Mouse (Mus musculus) forelimb bud, embryonic 11.5 days (tissue): ENCODE data around the gene Klk1b22.
"Not testable (repeated sequence)": the region's sequence is repeated elsewhere in the genome, so short reads cannot be mapped to it uniquely, and the experiment has no call there.

ENCODE experiments used
- DNase-seq: peaks from one replicate; pipeline ENCODE4 v3.0.0-alpha.2; 2012; ENCODE audit warnings: low read depth, low spot score

Gene Klk1b22

GRCm38 (mm10) chr7:44112373-44112772 is at the start of gene Klk1b22:
TSS of gene Klk1b22 (plus strand) at chr7:44112673.
- DNase-seq, result no peak

GRCm38 (mm10) chr7:44072117-44072516 is 40.4 kb upstream of the Klk1b22 start:
- no peak for DNase-seq

- DNase-seq, result no peak
Observed at GRCm38 (mm10) chr7:44077703-44078102, 34.8 kb upstream of the Klk1b22 start.

GRCm38 (mm10) chr7:44096111-44096510 is 16.4 kb upstream of the Klk1b22 start:
- DNase-seq, result no peak

- DNase-seq, result not testable (repeated sequence)
Observed at GRCm38 (mm10) chr7:44102028-44102427, 10.4 kb upstream of the Klk1b22 start, which contains the start of gene Klk1b21. TSS of gene Klk1b21 (plus strand) at chr7:44102328.

- DNase-seq, result no peak
Observed at GRCm38 (mm10) chr7:44123445-44123844, 11.0 kb downstream of the Klk1b22 start.

GRCm38 (mm10) chr7:44136467-44136866 is 24.0 kb downstream of the Klk1b22 start, which contains the start of gene Klk1b16:
TSS of gene Klk1b16 (plus strand) at chr7:44136767.
- DNase-seq, result no peak
